Mouse (Mus musculus) kidney, adult 2 months (tissue): ENCODE results near the gene Olfr1030.

ENCODE experiments used
- CTCF ChIP-seq: fragments of 200-500 bp; conservative IDR thresholded peaks from 2 replicates; pipeline ENCODE4 v1.5.1; 2011; ENCODE audit warnings: low read depth, mild to moderate bottlenecking, control low read depth, low read length, moderate library complexity, mixed read lengths; ENCODE audit not compliant: insufficient read depth, insufficient read length
- POLR2A ChIP-seq: fragments of 200-500 bp; IDR thresholded peaks from one replicate; pipeline ENCODE4 v1.6.1; 2011; ENCODE audit warnings: low read depth, low read length, control low read depth

- TF ChIP-seq CTCF (no peak), POLR2A (no peak)
Measured at GRCm38 (mm10) chr2:85990004-85990403, 10.9 kb downstream of the Olfr1030 start, which contains the start of gene Olfr1031.
